Mouse (Mus musculus) ES-E14 (cell line): ENCODE data around the gene Npc2.

Experiments used
- CHD2 ChIP-seq: IDR thresholded peaks from 2 replicates; pipeline ENCODE4 v1.6.1; 2014; ENCODE audit warnings: mild to moderate bottlenecking, low read depth, low read length, inconsistent platforms
- HCFC1 ChIP-seq: IDR thresholded peaks from 2 replicates; pipeline ENCODE4 v1.6.1; 2012; ENCODE audit warnings: low read length, inconsistent platforms, borderline replicate concordance; ENCODE audit not compliant: insufficient read depth
- MAFK ChIP-seq: IDR thresholded peaks from 2 replicates; pipeline ENCODE4 v1.6.1; 2014; ENCODE audit warnings: mild to moderate bottlenecking, low read depth, low read length, inconsistent platforms; ENCODE audit not compliant: insufficient read depth
- ZC3H11A ChIP-seq: IDR thresholded peaks from 2 replicates; pipeline ENCODE4 v1.6.1; 2012; ENCODE audit warnings: low read depth, mild to moderate bottlenecking, inconsistent platforms, low read length, borderline replicate concordance

DNA sequence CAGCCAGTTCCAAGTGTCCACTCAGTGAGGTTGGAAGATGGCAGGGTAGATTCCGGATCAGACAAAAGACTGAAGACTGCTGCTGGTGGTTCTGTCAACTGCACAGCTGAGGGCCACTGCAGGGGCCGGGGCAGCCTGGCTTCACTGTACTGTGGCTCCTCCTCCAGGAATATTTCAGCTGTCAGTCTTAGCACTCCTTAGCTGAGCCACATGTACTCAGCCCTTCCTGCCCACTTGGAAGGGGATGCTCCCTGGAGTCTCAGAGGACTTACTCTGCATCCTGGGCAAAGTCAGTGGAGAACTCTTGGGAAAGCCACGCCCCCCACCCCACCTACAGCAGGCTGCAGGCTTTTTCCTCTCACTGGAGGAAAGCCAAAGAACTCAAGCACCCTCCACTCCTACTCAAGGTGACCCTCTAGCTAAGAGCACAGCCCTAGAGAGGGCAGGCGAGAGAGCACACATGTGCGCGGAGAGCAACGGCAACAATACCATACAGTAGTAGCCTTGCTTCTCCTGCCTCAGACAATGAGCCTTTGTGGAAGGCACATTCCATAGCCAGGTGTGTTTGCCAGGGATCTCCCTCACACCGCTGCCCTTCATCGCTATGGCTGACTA lies 32.4 kb upstream of the Npc2 start:
- TF ChIP-seq MAFK (no peak), ZC3H11A (no peak), CHD2 (no peak), HCFC1 (no peak)
